Mouse (Mus musculus) kidney, adult 2 months (tissue): Measurements from ENCODE around the gene Gemin7.

ENCODE experiments used
- CTCF ChIP-seq: fragments of 200-500 bp; conservative IDR thresholded peaks from 2 replicates; pipeline ENCODE4 v1.5.1; 2011; ENCODE audit warnings: low read depth, mild to moderate bottlenecking, control low read depth, low read length, moderate library complexity, mixed read lengths; ENCODE audit not compliant: insufficient read depth, insufficient read length
- POLR2A ChIP-seq: fragments of 200-500 bp; IDR thresholded peaks from one replicate; pipeline ENCODE4 v1.6.1; 2011; ENCODE audit warnings: low read depth, low read length, control low read depth

- TF ChIP-seq CTCF (no peak), POLR2A (no peak)
Measured at GRCm38 (mm10) chr7:19567426-19567825, 10.0 kb downstream of the Gemin7 start.
